Mouse (Mus musculus): ENCODE measurements around the gene Qrich1. TPM values are rescaled to one million over a fixed set of nuclear protein-coding genes. Genes with fewer than 3 reads are reported as not detected.
A peak's percentile ranks its signal among the peaks of the same experiment; 100 is the strongest.
"Not testable (repeated sequence)": the region's sequence is repeated elsewhere in the genome, so short reads cannot be mapped to it uniquely, and the experiment has no call there.

Gene Qrich1
- total and polyA plus RNA-seq, 2 experiments = 43.0 to 54.9 TPM

DNA sequence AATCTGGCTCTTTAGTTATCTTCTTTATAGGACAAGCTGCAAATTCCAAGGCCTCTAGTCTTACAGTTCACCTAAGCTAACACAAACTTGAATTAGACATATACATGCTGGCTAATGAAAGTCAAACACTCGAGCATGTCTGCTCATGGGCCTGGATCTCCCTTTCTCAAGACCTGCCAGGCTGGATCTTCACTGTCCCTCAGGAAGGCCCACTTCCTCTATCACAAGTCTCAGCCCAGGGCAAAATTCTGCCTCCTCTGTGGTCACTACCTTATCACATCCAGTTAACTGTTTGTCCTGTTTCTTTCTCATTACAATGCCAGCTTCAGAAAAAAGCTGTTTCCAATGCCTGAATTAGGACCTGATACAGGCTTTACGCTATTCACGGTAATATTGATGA, 77.7 kb downstream of the Qrich1 start:
- no peak overlapping the region for H3K9ac ChIP-seq (ENCODE audit: low read depth, low read length)
- H3K4me1 ChIP-seq (ENCODE audit: control insufficient read depth, insufficient read depth, low read length) = no peaks in the 10 kb centered on the region
- WGBS = 80% methylated on average over 3 of the region's 3 CpGs
- H3K79me2 ChIP-seq (ENCODE audit: control insufficient read depth, insufficient read depth, low read length) = no peaks in the 10 kb centered on the region
- H3K27ac ChIP-seq (replicated peaks; ENCODE audit: insufficient read depth, low read depth, low read length) = no peak overlapping the region
- H3K27me3 ChIP-seq (ENCODE audit: control insufficient read depth, insufficient read depth, low read length) = 0 out of 2 replicates have a peak, but pooled peaks cover 3% of the 10 kb centered on the region
- no peaks in the 10 kb centered on the region for H3K36me3 ChIP-seq (ENCODE audit: control insufficient read depth, insufficient read depth, low read length)
- no peak overlapping the region for H3K4me3 ChIP-seq (ENCODE audit: insufficient read depth, low read depth, low read length)
- no peak for DNase-seq (ENCODE audit: extremely low read depth, low read depth, low spot score)
- TF ChIP-seq CTCF (IDR thresholded peaks at IDR 0.05; ENCODE audit: low read depth, low read length) = no peak
- no peak for TF ChIP-seq POLR2A (IDR thresholded peaks at IDR 0.05; ENCODE audit: extremely low read depth, insufficient read depth, low read length)

DNA sequence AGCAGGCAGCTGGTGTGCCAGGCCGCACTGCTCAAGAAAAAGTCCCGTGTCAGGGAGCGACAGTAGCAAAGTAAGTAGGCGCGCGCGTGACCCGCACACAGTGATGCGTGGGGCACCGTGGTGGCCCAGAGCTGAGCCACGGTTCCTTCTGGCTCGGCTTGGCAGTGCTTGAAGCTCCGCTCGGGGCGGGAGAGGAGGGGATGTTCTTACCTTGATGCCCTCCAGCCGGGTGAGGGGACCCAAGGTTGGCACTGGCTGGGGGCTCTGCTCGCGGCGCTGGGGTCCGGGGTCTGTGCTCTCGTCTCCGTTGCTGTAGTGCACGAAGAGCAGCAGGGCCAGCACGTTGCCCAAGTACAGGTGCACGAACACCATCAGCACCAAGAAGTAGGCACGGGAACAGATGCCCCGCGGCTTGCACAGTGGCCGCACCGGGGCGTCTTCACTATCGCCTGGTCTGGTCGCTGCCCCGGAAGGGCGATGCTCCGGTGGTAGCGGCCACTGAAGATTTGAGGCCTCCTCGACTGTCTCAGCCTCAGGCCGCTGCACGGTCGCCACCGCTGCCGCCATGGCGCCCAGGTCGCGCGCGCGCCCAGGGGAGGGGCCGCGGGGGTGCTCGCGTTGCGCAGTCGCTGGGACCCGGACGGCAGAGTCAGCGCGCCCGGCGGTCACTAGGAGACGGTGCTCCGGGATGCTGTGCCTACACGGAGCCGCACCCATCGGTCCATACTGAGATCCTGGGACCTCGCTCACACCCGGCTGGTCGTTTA, 80.6 kb downstream of the Qrich1 start, which contains the start of gene P4htm:
P4htm (minus strand) TSS at position 670 of the 767 bp plus-strand sequence.
- Histone ChIP-seq H3K4me3 (ENCODE audit: insufficient read depth, low read depth, low read length) (peak within 1 kb of the TSS; percentile 61), H3K4me1 (ENCODE audit: control insufficient read depth, insufficient read depth, low read length) (peaks cover 7% of the 10 kb centered on the region), H3K36me3 (ENCODE audit: control insufficient read depth, insufficient read depth, low read length) (no peaks in the 10 kb centered on the region), H3K79me2 (ENCODE audit: control insufficient read depth, insufficient read depth, low read length) (no peaks in the 10 kb centered on the region), H3K27ac (replicated peaks; ENCODE audit: insufficient read depth, low read depth, low read length) (no peak within 1 kb of the TSS), H3K27me3 (ENCODE audit: control insufficient read depth, insufficient read depth, low read length) (0 out of 2 replicates have a peak, but pooled peaks cover 3% of the 10 kb centered on the region), H3K9ac (ENCODE audit: low read depth, low read length) (peak within 1 kb of the TSS; percentile 52)
- DNase-seq (ENCODE audit: extremely low read depth, low read depth, low spot score) = no peak
- TF ChIP-seq CTCF (IDR thresholded peaks at IDR 0.05; ENCODE audit: low read depth, low read length) (no peak), POLR2A (IDR thresholded peaks at IDR 0.05; ENCODE audit: extremely low read depth, insufficient read depth, low read length) (no peak)
- 9% methylated on average over 69 of the region's 69 CpGs for WGBS

DNA sequence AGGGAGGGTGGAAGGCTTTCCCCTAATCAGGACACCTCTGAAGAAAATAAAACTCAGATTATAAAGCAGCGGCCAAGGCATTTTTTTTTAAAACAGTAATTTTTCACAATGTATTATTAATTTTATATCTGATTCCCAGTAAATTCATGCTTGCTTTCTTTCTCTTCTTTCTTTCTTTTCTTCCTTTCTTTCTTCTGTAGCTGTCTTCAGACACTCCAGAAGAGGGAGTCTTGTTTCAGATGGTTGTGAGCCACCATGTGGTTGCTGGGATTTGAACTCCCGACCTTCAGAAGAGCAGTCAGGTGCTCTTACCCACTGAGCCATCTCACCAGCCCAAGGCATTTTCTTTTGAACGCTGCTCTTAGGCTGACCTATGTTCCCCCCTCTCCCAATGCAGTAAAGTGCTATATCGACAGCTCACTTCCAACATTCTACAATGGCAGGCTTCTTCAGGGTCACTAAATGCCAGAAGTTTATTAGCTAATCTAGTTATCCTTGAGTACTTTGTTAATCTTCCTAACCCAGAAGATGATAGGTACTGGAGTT, 82.5 kb downstream of the Qrich1 start:
- Histone ChIP-seq H3K36me3 (ENCODE audit: control insufficient read depth, insufficient read depth, low read length) (no peaks in the 10 kb centered on the region), H3K27me3 (ENCODE audit: control insufficient read depth, insufficient read depth, low read length) (0 out of 2 replicates have a peak, but pooled peaks cover 3% of the 10 kb centered on the region), H3K4me3 (ENCODE audit: insufficient read depth, low read depth, low read length) (no peak overlapping the region), H3K9ac (ENCODE audit: low read depth, low read length) (no peak overlapping the region), H3K27ac (replicated peaks; ENCODE audit: insufficient read depth, low read depth, low read length) (no peak overlapping the region), H3K79me2 (ENCODE audit: control insufficient read depth, insufficient read depth, low read length) (no peaks in the 10 kb centered on the region), H3K4me1 (ENCODE audit: control insufficient read depth, insufficient read depth, low read length) (peaks cover 11% of the 10 kb centered on the region)
- no peak for DNase-seq (ENCODE audit: extremely low read depth, low read depth, low spot score)
- TF ChIP-seq POLR2A (IDR thresholded peaks at IDR 0.05; ENCODE audit: extremely low read depth, insufficient read depth, low read length) (no peak), CTCF (IDR thresholded peaks at IDR 0.05; ENCODE audit: low read depth, low read length) (no peak)
- 89% methylated on average over 4 of the region's 4 CpGs for WGBS

DNA sequence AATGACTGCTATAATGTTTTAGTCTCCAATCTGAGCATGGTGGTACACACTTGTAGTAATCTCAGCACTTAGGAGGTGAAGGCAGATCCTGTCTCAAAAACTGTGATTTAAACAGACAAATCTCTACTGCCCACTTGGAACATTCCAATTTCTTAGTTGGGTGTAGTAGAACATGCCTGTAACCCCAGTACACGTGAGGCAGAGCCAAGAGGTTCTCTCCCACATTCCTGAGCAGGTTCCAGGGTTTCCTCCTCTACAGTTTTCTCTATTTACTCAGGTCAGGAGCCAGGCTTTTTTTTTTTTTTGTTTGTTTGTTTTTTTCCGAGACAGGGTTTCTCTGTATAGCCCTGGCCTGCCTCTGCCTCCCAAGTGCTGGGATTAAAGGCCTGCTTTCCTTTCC, 83.4 kb downstream of the Qrich1 start:
- no peaks in the 10 kb centered on the region for H3K79me2 ChIP-seq (ENCODE audit: control insufficient read depth, insufficient read depth, low read length)
- no peak overlapping the region for H3K9ac ChIP-seq (ENCODE audit: low read depth, low read length)
- peak overlapping the region; percentile 51; the same call in 1 of the 2 replicates for H3K27ac ChIP-seq (replicated peaks; ENCODE audit: insufficient read depth, low read depth, low read length)
- TF ChIP-seq POLR2A (IDR thresholded peaks at IDR 0.05; ENCODE audit: extremely low read depth, insufficient read depth, low read length) = no peak
- 0 out of 2 replicates have a peak, but pooled peaks cover 3% of the 10 kb centered on the region for H3K27me3 ChIP-seq (ENCODE audit: control insufficient read depth, insufficient read depth, low read length)
- peak; percentile 93 for DNase-seq (ENCODE audit: extremely low read depth, low read depth, low spot score)
- H3K36me3 ChIP-seq (ENCODE audit: control insufficient read depth, insufficient read depth, low read length) = peaks cover 6% of the 10 kb centered on the region
- WGBS = 20% methylated on average over 2 of the region's 2 CpGs
- H3K4me1 ChIP-seq (ENCODE audit: control insufficient read depth, insufficient read depth, low read length) = peaks cover 15% of the 10 kb centered on the region
- no peak overlapping the region for H3K4me3 ChIP-seq (ENCODE audit: insufficient read depth, low read depth, low read length)

DNA sequence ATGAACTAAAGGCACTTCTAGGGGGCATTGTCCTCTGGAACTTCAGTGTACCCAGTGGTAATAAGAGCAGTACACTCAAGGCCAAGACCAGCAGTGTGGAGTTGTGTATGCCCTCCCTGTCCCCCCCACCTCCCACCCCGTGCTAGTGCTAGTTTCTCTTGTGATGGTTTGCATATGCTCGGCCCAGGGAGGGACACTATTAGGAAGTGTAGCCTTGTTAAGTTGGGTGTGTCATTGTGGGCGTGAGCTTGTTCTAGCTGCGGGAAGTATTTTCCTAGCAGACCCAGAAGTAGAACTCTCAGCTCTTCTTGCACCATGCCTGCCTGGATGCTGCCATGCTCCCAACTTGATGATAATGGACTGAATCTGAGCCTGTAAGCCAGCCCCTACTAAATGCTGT, 85.4 kb downstream of the Qrich1 start:
- WGBS = 79% methylated on average over 4 of the region's 4 CpGs
- TF ChIP-seq POLR2A (IDR thresholded peaks at IDR 0.05; ENCODE audit: extremely low read depth, insufficient read depth, low read length) = no peak
- TF ChIP-seq CTCF (IDR thresholded peaks at IDR 0.05; ENCODE audit: low read depth, low read length) = no peak
- H3K9ac ChIP-seq (ENCODE audit: low read depth, low read length) = no peak overlapping the region

DNA sequence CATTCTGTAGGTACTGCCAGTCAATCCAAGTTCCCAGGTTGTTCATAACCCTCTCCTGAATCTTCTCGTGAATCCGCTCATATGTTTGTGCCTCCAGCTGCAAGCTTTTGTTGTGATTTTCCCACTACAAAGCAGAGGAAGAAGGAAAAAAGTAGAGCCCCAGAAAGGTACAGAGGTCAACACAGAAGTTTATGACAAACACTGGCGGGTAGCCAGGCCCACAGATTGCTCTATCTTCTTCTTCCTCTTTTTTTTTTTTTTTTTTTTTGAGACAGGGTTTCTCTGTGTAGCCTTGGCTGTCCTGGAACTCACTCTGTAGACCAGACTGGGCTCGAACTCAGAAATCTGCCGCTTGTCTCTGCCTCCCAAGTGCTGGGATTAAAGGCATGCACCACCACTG, 91.3 kb downstream of the Qrich1 start:
- not testable (repeated sequence) for H3K9ac ChIP-seq (ENCODE audit: low read depth, low read length); H3K4me1 ChIP-seq (ENCODE audit: control insufficient read depth, insufficient read depth, low read length); H3K27me3 ChIP-seq (ENCODE audit: control insufficient read depth, insufficient read depth, low read length); DNase-seq (ENCODE audit: extremely low read depth, low read depth, low spot score); H3K79me2 ChIP-seq (ENCODE audit: control insufficient read depth, insufficient read depth, low read length); H3K4me3 ChIP-seq (ENCODE audit: insufficient read depth, low read depth, low read length); H3K27ac ChIP-seq (replicated peaks; ENCODE audit: insufficient read depth, low read depth, low read length)
- WGBS = 82% methylated on average over 5 of the region's 5 CpGs
- peaks cover 74% of the 10 kb centered on the region for H3K36me3 ChIP-seq (ENCODE audit: control insufficient read depth, insufficient read depth, low read length)

More for the DNA sequence above, 85.4 kb downstream of the Qrich1 start:
- peaks cover 15% of the 10 kb centered on the region for H3K4me1 ChIP-seq (ENCODE audit: control insufficient read depth, insufficient read depth, low read length)
- peaks cover 20% of the 10 kb centered on the region for H3K36me3 ChIP-seq (ENCODE audit: control insufficient read depth, insufficient read depth, low read length)
- DNase-seq (ENCODE audit: extremely low read depth, low read depth, low spot score) = no peak
- no peak overlapping the region for H3K4me3 ChIP-seq (ENCODE audit: insufficient read depth, low read depth, low read length)
- no peak overlapping the region for H3K27ac ChIP-seq (replicated peaks; ENCODE audit: insufficient read depth, low read depth, low read length)
- H3K27me3 ChIP-seq (ENCODE audit: control insufficient read depth, insufficient read depth, low read length) = 0 out of 2 replicates have a peak, but pooled peaks cover 3% of the 10 kb centered on the region
- H3K79me2 ChIP-seq (ENCODE audit: control insufficient read depth, insufficient read depth, low read length) = no peaks in the 10 kb centered on the region
